Comparison of ENCODE assay signal across 9 mouse cellular contexts in the genomic region with DNA sequence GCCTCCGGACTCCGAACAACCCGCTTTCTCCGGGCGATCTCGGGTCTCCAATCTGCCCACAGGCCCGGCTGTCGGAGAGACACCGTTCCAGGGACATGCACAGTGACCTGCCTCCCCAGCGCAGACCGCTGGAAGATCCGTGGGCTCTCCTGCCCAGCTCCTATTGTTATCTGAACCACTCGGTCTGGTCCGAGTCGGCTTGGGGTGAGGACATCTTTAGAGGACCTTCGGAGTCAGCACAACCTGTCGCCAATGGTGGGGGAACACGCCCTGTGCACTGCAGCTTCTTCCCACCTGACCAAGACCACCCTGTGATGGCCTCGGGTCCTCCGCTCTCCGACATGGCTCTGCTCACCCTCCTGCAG. TPM values are rescaled to one million over a fixed set of nuclear protein-coding genes. Genes with fewer than 3 reads are reported as not detected.
A peak's percentile ranks its signal among the peaks of the same experiment; 100 is the strongest.
DNase-seq lines count a peak whose midpoint lies in the region; ATAC-seq and TF ChIP-seq lines count a peak whose summit lies in the region.
"Had no signal": no experiment of that assay in that cellular context is flagged by ENCODE, and none has a peak within 500 bp of the region (broad histone marks: within the 10 kb centered on the region; RNA-seq: fewer than 3 reads in every experiment).

No protein-coding gene starts in this region.

- 0 out of 2 replicates have a peak, but pooled peaks cover 4% of the 10 kb centered on the region for H3K9me3 ChIP-seq in E14TG2a.4 (ENCODE audit: low read length)
- no peaks in the 10 kb centered on the region for H3K9me3 ChIP-seq in hindbrain, embryonic 10.5 days
- no peaks in the 10 kb centered on the region for H3K9me3 ChIP-seq in liver, embryonic 16.5 days (replicated peaks; ENCODE audit: control insufficient read depth, low read length)

- no peak overlapping the region for H3K27ac ChIP-seq in heart, adult 2 months
- peak overlapping the region; percentile 63; the same call in 1 of the 2 replicates for H3K27ac ChIP-seq in hindbrain, embryonic 10.5 days
- no peak overlapping the region for H3K27ac ChIP-seq in liver, embryonic 16.5 days (ENCODE audit: low read length)

- H3K36me3 ChIP-seq in heart, adult 2 months (ENCODE audit: control insufficient read depth, insufficient read depth, low read length) = no peaks in the 10 kb centered on the region
- H3K36me3 ChIP-seq in E14TG2a.4 (ENCODE audit: insufficient read depth, low read length) = no peaks in the 10 kb centered on the region
- no peaks in the 10 kb centered on the region for H3K36me3 ChIP-seq in hindbrain, embryonic 10.5 days
- no peaks in the 10 kb centered on the region; the same call in 1 of the 2 replicates for H3K36me3 ChIP-seq in liver, embryonic 16.5 days (ENCODE audit: control insufficient read depth, insufficient read depth)

- no peak for DNase-seq in heart, adult 2 months
- no peak for DNase-seq in heart, adult 18-20 months
- DNase-seq in hindbrain, embryonic 10.5 days (ENCODE audit: low spot score) = peak; percentile 22
- DNase-seq in adipocyte (ENCODE audit: low spot score) = no peak
- DNase-seq in right cerebral cortex, postnatal 25 days = no peak
- no peak for DNase-seq in layer of hippocampus, adult 8-10 months (ENCODE audit: low spot score in 2 of 2)

- TF ChIP-seq POLR2A in heart, adult 2 months (IDR thresholded peaks at IDR 0.05; ENCODE audit: insufficient read depth, low read depth, low read length) = no peak

- WGBS in heart, adult 2 months = 31% methylated on average over 21 of the region's 21 CpGs
- WGBS in hindbrain, embryonic 10.5 days = 23% methylated on average over 21 of the region's 21 CpGs
- WGBS in liver, embryonic 16.5 days (ENCODE audit: insufficient replicate concordance) = 19% methylated on average over 21 of the region's 21 CpGs

- peak overlapping the region; percentile 37 for H3K4me2 ChIP-seq in liver, embryonic 16.5 days (ENCODE audit: low read depth, low read length)

- no peak overlapping the region for H3K9ac ChIP-seq in heart, adult 2 months (ENCODE audit: low read depth, low read length)
- H3K9ac ChIP-seq in liver, embryonic 16.5 days (ENCODE audit: low read depth, low read length) = no peak overlapping the region

- H3K27me3 ChIP-seq in heart, adult 2 months (ENCODE audit: control insufficient read depth, insufficient read depth, low read length) = 0 out of 2 replicates have a peak, but pooled peaks cover 1% of the 10 kb centered on the region
- H3K27me3 ChIP-seq in E14TG2a.4 (ENCODE audit: insufficient read depth, low read length) = peaks cover 37% of the 10 kb centered on the region
- H3K27me3 ChIP-seq in hindbrain, embryonic 10.5 days (ENCODE audit: insufficient read depth, poor library complexity, severe bottlenecking) = peaks cover 38% of the 10 kb centered on the region
- H3K27me3 ChIP-seq in liver, embryonic 16.5 days (ENCODE audit: control insufficient read depth, insufficient read depth, low read depth, low read length) = peaks cover 15% of the 10 kb centered on the region

- peak overlapping the region; percentile 26 for H3K4me3 ChIP-seq in heart, adult 2 months
- H3K4me3 ChIP-seq in E14TG2a.4 (replicated peaks; ENCODE audit: low read length) = peak overlapping the region; percentile 77
- peak overlapping the region; percentile 52 for H3K4me3 ChIP-seq in hindbrain, embryonic 10.5 days
- H3K4me3 ChIP-seq in liver, embryonic 16.5 days (ENCODE audit: low read depth, low read length) = peak overlapping the region; percentile 15; the same call in 1 of the 2 replicates

- TF ChIP-seq CTCF in heart, adult 2 months (IDR thresholded peaks at IDR 0.05) = no peak
- TF ChIP-seq CTCF in E14TG2a.4 (conservative IDR thresholded peaks at IDR 0.05; ENCODE audit: low read length) = no peak

- H3K79me2 ChIP-seq in heart, adult 2 months (replicated peaks; ENCODE audit: control insufficient read depth, insufficient read depth, low read length) = no peaks in the 10 kb centered on the region

- ATAC-seq in liver, embryonic 16.5 days (ENCODE audit: low read depth) = no peak

- no peaks in the 10 kb centered on the region for H3K4me1 ChIP-seq in heart, adult 2 months (ENCODE audit: control insufficient read depth, insufficient read depth, low read length)
- peaks cover 18% of the 10 kb centered on the region for H3K4me1 ChIP-seq in E14TG2a.4 (replicated peaks; ENCODE audit: low read depth, low read length)
- peaks cover 11% of the 10 kb centered on the region for H3K4me1 ChIP-seq in hindbrain, embryonic 10.5 days (replicated peaks)
- no peaks in the 10 kb centered on the region for H3K4me1 ChIP-seq in liver, embryonic 16.5 days (ENCODE audit: control insufficient read depth, low read depth, low read length)

- intact Hi-C loops in heart, adult 2 months (cut with DNase I) = no loop called here

- TF ChIP-seq EP300 in heart, adult 2 months (IDR thresholded peaks at IDR 0.05; ENCODE audit: insufficient read depth, low read depth, low read length) = no peak

RNA-seq across cellular contexts. Expression of gene Zc3h12d, which starts 35.4 kb away (rescaled TPM):
- total RNA-seq in heart, adult 2 months (2021) = under 1 TPM; 0.21 to 0.32 TPM
- polyA plus RNA-seq in heart, adult 2 months (2012; rRNA removed) = 0.35 and 0.50 TPM in 2 replicates
- 1 to 10 TPM in 1 of 2 experiments, under 1 TPM in 1; 0.15 to 1.0 TPM for total RNA-seq in heart, adult 18-20 months (2021)
- polyA plus RNA-seq in hindbrain, embryonic 10.5 days (2016; fragmentation: Nextera tagmentation; extraction: Ambion mirVana) = 0.10 and 0.12 TPM in 2 replicates
- polyA plus RNA-seq in liver, embryonic 16.5 days (2015; fragmentation: Nextera tagmentation; extraction: Ambion mirVana) = 0.71 and 1.2 TPM in 2 replicates
- total RNA-seq in layer of hippocampus, adult 8-10 months (2022) = under 1 TPM in 3 of 4 experiments, not detected in 1; 0.10 to 0.31 (median 0.16) TPM
- polyA plus RNA-seq: C2C12 had no signal

Comparison
In these comparisons a context has a peak if more than half of its experiments do, and no peak if none do; other contexts are left out.
1. H3K4me3 ChIP-seq: peak in every context shown above with its lines; median percentile 77 in E14TG2a.4; 52 in hindbrain, embryonic 10.5 days; 26 in heart, adult 2 months; 15 in liver, embryonic 16.5 days.